Mouse (Mus musculus): Measurements from ENCODE around the gene Cd38.

Cd38 gene

GRCm38 (mm10) chr5:43947330-43947977 lies 79.1 kb downstream of the Cd38 start:
- DNase-seq (ENCODE audit: low read depth), result no peak

DNA sequence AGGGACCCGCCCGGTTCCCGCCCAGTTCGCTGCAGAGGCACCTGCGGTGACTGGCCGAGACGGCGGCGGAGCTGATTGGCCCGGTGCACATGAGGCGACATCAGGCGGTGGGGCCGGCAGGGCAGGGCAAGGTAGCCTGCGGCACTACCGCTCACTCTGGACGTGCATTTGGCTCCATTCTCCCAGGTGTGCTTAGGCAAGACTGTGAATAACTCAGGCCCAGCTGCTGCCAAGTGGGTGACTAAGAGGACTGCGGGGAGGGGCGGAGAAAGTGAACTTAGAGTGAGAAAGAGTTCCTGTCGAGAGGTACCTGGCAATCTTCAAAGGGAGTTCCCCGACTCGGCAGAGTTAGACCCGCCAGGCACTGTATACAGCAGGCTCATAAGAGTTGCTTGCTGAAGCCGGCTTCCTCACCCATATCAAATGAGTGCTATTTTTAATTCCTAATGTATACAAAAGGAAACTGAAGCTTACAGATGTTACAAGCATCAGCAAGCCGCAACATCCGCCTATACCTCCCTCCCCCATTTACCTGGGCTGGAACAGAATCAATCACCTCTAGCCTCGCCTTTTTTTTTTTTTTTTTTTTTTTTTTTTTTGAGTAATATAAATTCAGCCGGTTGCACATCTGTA lies 79.9 kb downstream of the Cd38 start:
- peak; percentile 38 for DNase-seq (ENCODE audit: low read depth)

GRCm38 (mm10) chr5:43948748-43949275 lies 80.5 kb downstream of the Cd38 start:
- DNase-seq (ENCODE audit: low read depth), result no peak

DNA sequence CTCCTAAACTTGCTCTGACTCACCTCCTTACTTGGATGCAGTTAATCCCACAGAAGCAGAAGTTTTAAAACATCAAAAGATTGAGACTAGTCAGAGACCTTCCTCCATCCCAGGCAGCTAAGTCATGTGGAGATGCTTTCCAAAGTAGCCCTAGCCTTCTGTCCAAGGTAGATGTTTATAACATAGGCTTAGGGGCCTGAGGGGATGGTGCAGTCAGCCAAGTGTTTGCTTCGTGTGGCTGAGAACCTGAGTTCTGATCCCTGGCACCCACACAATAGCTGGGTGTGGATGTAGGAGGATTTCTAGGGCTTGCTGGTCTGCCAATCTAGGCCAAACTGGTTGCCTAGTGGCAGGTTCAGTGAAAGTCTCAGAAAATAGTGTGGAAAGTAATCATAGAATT lies 84.9 kb downstream of the Cd38 start:
- no peak for DNase-seq (ENCODE audit: low read depth)

DNA sequence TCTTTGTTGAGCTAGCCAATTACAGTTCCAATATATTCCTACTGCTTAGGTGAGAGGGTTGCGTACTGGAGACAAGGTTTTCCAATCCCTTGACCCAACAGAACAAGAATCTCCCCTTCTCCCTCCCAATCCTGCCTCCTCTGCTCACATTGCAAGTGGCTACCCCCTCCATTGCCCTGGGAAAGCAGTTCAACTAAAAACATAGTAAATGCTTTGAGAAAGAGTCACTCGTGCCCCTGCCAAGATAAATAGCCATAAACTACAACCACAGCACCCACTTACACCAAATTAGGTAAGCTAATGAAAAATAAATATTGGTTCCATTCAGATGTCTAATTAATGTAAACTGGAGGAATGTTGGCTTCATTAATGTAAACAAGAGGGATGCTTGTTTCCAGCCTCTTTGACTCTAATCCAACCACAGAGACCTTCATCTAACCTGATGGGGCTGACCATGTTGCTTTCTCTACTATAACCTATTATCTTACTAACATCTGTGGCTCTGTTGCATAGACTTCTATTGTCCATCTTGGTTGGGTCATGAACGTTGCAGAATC lies 91.6 kb downstream of the Cd38 start:
- DNase-seq (ENCODE audit: low read depth), result no peak

GRCm38 (mm10) chr5:43961056-43961455 lies 92.7 kb downstream of the Cd38 start:
- DNase-seq (ENCODE audit: low read depth), result no peak
